Mouse (Mus musculus) bone marrow, adult 2 months (tissue): ENCODE results near the gene Atp2c2.

Experiments used
- CTCF ChIP-seq: fragments of 200-500 bp; IDR thresholded peaks from 2 replicates; pipeline ENCODE4 v1.5.1; 2011; ENCODE audit warnings: low read length, control low read depth; ENCODE audit not compliant: control insufficient read depth, insufficient read depth
- POLR2A ChIP-seq: fragments of 200-500 bp; IDR thresholded peaks from 2 replicates; pipeline ENCODE4 v1.6.1; 2011; ENCODE audit warnings: low read depth, mild to moderate bottlenecking, control low read depth, low read length, borderline replicate concordance; ENCODE audit not compliant: control insufficient read depth

DNA sequence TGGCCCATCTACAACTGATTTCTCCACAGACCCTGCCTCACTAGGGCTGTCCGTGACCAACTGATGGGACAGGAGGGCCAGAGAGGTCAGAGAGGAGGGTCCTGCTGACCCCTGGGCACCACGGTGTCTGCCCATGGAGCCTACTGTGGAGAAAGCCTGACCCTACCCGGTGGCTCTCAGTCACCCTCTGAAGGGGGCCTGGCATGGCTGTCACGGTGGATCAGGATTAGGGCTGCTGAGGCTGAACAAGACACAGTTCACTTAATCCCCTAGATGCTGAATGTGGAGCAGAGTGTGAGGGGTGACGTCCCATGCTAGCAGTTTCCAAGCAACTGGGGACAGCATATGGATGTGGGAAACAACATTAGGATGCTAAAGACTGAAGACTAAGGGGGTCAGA is 24.4 kb upstream of the Atp2c2 start:
- TF ChIP-seq CTCF (no peak), POLR2A (no peak)
